Comparison of ENCODE assay signal across 8 mouse cellular contexts in genomic region chr10:23348101-23348892, GRCm38 (mm10). TPM values are rescaled to one million over a fixed set of nuclear protein-coding genes. Genes with fewer than 3 reads are reported as not detected.
DNase-seq lines count a peak whose midpoint lies in the region; ATAC-seq lines count a peak whose summit lies in the region.

No protein-coding gene starts in this region.

- peak overlapping the region; percentile 25; the same call in 1 of the 2 replicates for H3K4me3 ChIP-seq in brown adipose tissue, adult 24 weeks (ENCODE audit: insufficient read depth, low read depth, low read length)
- H3K4me3 ChIP-seq in limb, embryonic 13.5 days, result peak overlapping the region; percentile 64

- ATAC-seq in limb, embryonic 13.5 days (ENCODE audit: low FRiP score, low read depth), result no peak
- ATAC-seq in frontal cortex, adult (ENCODE audit: low TSS enrichment), result no peak
- no peak for ATAC-seq in erythroid progenitor cell, adult 5-6 weeks (replicated peaks; ENCODE audit: low FRiP score, poor library complexity, severe bottlenecking)

- no peak overlapping the region for H3K27ac ChIP-seq in brown adipose tissue, adult 24 weeks (replicated peaks; ENCODE audit: low read depth, low read length)
- peak overlapping the region; percentile 85 for H3K27ac ChIP-seq in limb, embryonic 13.5 days

- H3K9ac ChIP-seq in limb, embryonic 13.5 days, result peak overlapping the region; percentile 77

- H3K4me2 ChIP-seq in limb, embryonic 13.5 days (replicated peaks), result peak overlapping the region; percentile 86

- DNase-seq in kidney, postnatal 4 days, result peak; percentile 28 to 42
- no peak for DNase-seq in kidney, adult 11 months
- peak; percentile 14 for DNase-seq in forelimb bud, embryonic 11.5 days (ENCODE audit: low read depth, low spot score)
- DNase-seq in skeletal muscle tissue, adult 2 months (ENCODE audit: low read depth, low spot score), result peak; percentile 75

- H3K9me3 ChIP-seq in limb, embryonic 13.5 days, result no peaks in the 10 kb centered on the region

- no peaks in the 10 kb centered on the region for H3K4me1 ChIP-seq in brown adipose tissue, adult 24 weeks (ENCODE audit: control insufficient read depth, insufficient read depth, insufficient read length, low read length)
- peaks cover 26% of the 10 kb centered on the region for H3K4me1 ChIP-seq in limb, embryonic 13.5 days

- 0 out of 2 replicates have a peak, but pooled peaks cover 6% of the 10 kb centered on the region for H3K27me3 ChIP-seq in limb, embryonic 13.5 days

- no peaks in the 10 kb centered on the region for H3K36me3 ChIP-seq in limb, embryonic 13.5 days

- 1% methylated on average over 34 of the region's 34 CpGs for WGBS in limb, embryonic 13.5 days

RNA-seq across cellular contexts. Expression of gene Eya4, which starts 2.3 kb away (rescaled TPM):
- 0.29 and 0.63 TPM in 2 replicates for polyA plus RNA-seq in brown adipose tissue, adult 24 weeks (2012; ENCODE audit: insufficient read depth, insufficient read length, missing spikeins)
- polyA plus RNA-seq in limb, embryonic 13.5 days (2015; fragmentation: Nextera tagmentation; extraction: Ambion mirVana), result 9.6 and 10.6 TPM in 2 replicates
- 0.72 TPM in 1 of 2 replicates, not detected in the other for total RNA-seq in erythroid progenitor cell, adult 5-6 weeks (2015; ENCODE audit: low replicate concordance)
- 0.39 and 0.68 TPM in 2 replicates for total RNA-seq in erythroid progenitor cell, adult 5-6 weeks (2017; ENCODE audit: low replicate concordance)
